Mouse (Mus musculus) forebrain, embryonic 16.5 days (tissue): ENCODE results near the gene Gm21972. TPM values are rescaled to one million over a fixed set of nuclear protein-coding genes. Genes with fewer than 3 reads are reported as not detected.

Experiments
- ATAC-seq: fragments of 200-750 bp; cut with Nextera tagmentation; 2 replicates; pipeline ENCODE4 v1.8.0; 2017; ENCODE audit warnings: mild to moderate bottlenecking, moderate library complexity
- H3K27ac ChIP-seq: fragments of 300-500 bp; sonication (generic); 2 replicates; pipeline ENCODE4 v1.5.1; 2014; ENCODE audit warnings: low read length, control low read depth
- H3K27me3 ChIP-seq: fragments of 300-500 bp; sonication (generic); replicated peaks from 2 replicates; pipeline ENCODE4 v1.6.1; 2014; ENCODE audit warnings: low read length; ENCODE audit not compliant: control insufficient read depth, insufficient read depth
- H3K36me3 ChIP-seq: fragments of 300-500 bp; sonication (generic); 2 replicates; pipeline ENCODE4 v1.6.1; 2014; ENCODE audit not compliant: control insufficient read depth, insufficient read depth
- H3K4me1 ChIP-seq: fragments of 300-500 bp; sonication (generic); replicated peaks from 2 replicates; pipeline ENCODE4 v1.6.1; 2014; ENCODE audit warnings: low read length; ENCODE audit not compliant: control insufficient read depth, insufficient read depth
- H3K4me2 ChIP-seq: fragments of 300-500 bp; sonication (generic); 2 replicates; pipeline ENCODE4 v1.6.1; 2014; ENCODE audit warnings: mild to moderate bottlenecking, low read length, control low read depth
- H3K4me3 ChIP-seq: fragments of 300-500 bp; sonication (generic); replicated peaks from 2 replicates; pipeline ENCODE4 v1.5.1; 2014; ENCODE audit warnings: mild to moderate bottlenecking, low read length, control low read depth
- H3K9ac ChIP-seq: fragments of 300-500 bp; sonication (generic); replicated peaks from 2 replicates; pipeline ENCODE4 v1.6.1; 2014; ENCODE audit warnings: low read depth, low read length, control low read depth
- H3K9me3 ChIP-seq: fragments of 300-500 bp; sonication (generic); 2 replicates; pipeline ENCODE4 v1.6.1; 2016; ENCODE audit warnings: low read length; ENCODE audit not compliant: control insufficient read depth
- WGBS: fragments of 180-500 bp; shearing (Covaris S2); extraction: QIAGEN DNeasy Blood & Tissue Kit; methylation state at CpG from one replicate; pipeline ENCODE4 v1.1.7; 2014; 5-methylcytosine and 5-hydroxymethylcytosine counted together
- polyA plus RNA-seq: library from polyadenylated mRNA; unstranded; fragments of >200 nt; fragmentation: Nextera tagmentation; extraction: Ambion mirVana; gene quantifications from 2 replicates; pipeline ENCODE4 v1.2.1, GENCODE M21; 2015

The Gm21972 gene
- polyA plus RNA-seq, 1 experiment from 2014 or later: not detected

GRCm38 (mm10) chr1:86156075-86156474, 22.6 kb downstream of the Gm21972 start:
- Histone ChIP-seq H3K9me3 (no peaks in the 10 kb centered on the region), H3K4me3 (no peak overlapping the region), H3K27me3 (no peaks in the 10 kb centered on the region), H3K4me1 (peaks cover 18% of the 10 kb centered on the region), H3K9ac (no peak overlapping the region; the same call in 1 of the 2 replicates), H3K4me2 (no peak overlapping the region), H3K27ac (no peak overlapping the region), H3K36me3 (no peaks in the 10 kb centered on the region; the same call in 1 of the 2 replicates)
- ATAC-seq: no peak
- WGBS: 83% methylated on average over 3 of the region's 3 CpGs

GRCm38 (mm10) chr1:86156595-86156994, 23.2 kb downstream of the Gm21972 start:
- no peak for ATAC-seq
- peaks cover 3% of the 10 kb centered on the region for H3K36me3 ChIP-seq
- no peaks in the 10 kb centered on the region for H3K9me3 ChIP-seq
- 93% methylated on average over 6 of the region's 6 CpGs for WGBS
- no peak overlapping the region for H3K27ac ChIP-seq
- H3K4me3 ChIP-seq: no peak overlapping the region
- H3K4me1 ChIP-seq: peaks cover 18% of the 10 kb centered on the region
- no peak overlapping the region for H3K4me2 ChIP-seq
- no peaks in the 10 kb centered on the region for H3K27me3 ChIP-seq
- H3K9ac ChIP-seq: no peak overlapping the region

DNA sequence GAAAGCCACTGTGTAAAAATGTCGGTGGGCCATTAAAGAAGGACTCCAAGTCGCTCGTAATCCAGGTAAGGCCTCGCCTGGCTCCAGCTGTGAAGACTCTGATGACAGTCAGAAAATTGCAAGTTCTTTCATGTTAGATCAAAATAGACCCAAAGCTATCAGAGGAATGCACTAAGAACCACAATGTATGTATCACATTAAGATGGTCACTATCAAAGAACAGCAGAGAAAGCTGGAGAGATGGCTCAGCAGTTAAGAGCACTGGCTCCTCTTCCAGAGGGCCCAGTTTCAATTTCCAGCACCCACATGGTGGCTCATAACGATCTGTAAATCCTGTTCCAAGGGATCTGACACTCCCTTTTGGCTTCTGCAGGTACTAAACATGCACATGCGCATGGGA, 26.6 kb downstream of the Gm21972 start:
- H3K4me3 ChIP-seq: no peak overlapping the region
- 93% methylated on average over 6 of the region's 6 CpGs for WGBS

GRCm38 (mm10) chr1:86160479-86160878, 27.0 kb downstream of the Gm21972 start:
- Histone ChIP-seq H3K27me3 (no peaks in the 10 kb centered on the region), H3K4me1 (peaks cover 8% of the 10 kb centered on the region), H3K36me3 (peaks cover 10% of the 10 kb centered on the region), H3K9ac (no peak overlapping the region), H3K9me3 (no peaks in the 10 kb centered on the region), H3K27ac (no peak overlapping the region), H3K4me2 (no peak overlapping the region), H3K4me3 (no peak overlapping the region)
- WGBS: 92% methylated on average over 5 of the region's 5 CpGs
- ATAC-seq: no peak

More for the DNA sequence above, 26.6 kb downstream of the Gm21972 start:
- H3K4me2 ChIP-seq: no peak overlapping the region
- no peaks in the 10 kb centered on the region for H3K27me3 ChIP-seq
- no peaks in the 10 kb centered on the region for H3K9me3 ChIP-seq
- no peak for ATAC-seq
- peaks cover 10% of the 10 kb centered on the region for H3K36me3 ChIP-seq
- H3K27ac ChIP-seq: no peak overlapping the region
- no peak overlapping the region for H3K9ac ChIP-seq
- H3K4me1 ChIP-seq: peaks cover 12% of the 10 kb centered on the region

DNA sequence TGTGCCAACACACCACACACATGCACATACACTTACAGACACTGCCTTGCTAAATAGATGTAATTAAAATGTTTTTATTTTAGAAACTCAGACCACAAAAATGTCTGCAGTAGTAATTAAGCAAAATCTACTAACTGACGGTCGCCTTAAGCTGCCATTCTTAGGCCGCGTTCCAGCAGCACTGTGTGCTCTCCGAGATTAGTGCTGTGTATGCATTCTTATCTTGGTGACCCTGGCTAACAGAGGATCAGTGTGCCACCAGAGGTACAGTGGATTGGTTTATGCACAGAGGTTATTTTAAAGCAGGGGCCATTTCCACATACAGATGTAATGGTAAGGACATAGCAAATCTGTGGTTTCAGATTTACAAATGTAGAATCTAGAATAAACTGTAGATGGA, 27.6 kb downstream of the Gm21972 start:
- WGBS: 94% methylated on average over 5 of the region's 5 CpGs
- Histone ChIP-seq H3K9me3 (no peaks in the 10 kb centered on the region), H3K27ac (no peak overlapping the region), H3K4me1 (peaks cover 4% of the 10 kb centered on the region; the same call in 1 of the 2 replicates), H3K4me3 (no peak overlapping the region), H3K27me3 (no peaks in the 10 kb centered on the region), H3K4me2 (no peak overlapping the region), H3K9ac (no peak overlapping the region), H3K36me3 (peaks cover 11% of the 10 kb centered on the region)
- no peak for ATAC-seq

GRCm38 (mm10) chr1:86174602-86175001, 41.2 kb downstream of the Gm21972 start:
- WGBS: 96% methylated on average over 5 of the region's 5 CpGs
- H3K36me3 ChIP-seq: peaks cover 8% of the 10 kb centered on the region

DNA sequence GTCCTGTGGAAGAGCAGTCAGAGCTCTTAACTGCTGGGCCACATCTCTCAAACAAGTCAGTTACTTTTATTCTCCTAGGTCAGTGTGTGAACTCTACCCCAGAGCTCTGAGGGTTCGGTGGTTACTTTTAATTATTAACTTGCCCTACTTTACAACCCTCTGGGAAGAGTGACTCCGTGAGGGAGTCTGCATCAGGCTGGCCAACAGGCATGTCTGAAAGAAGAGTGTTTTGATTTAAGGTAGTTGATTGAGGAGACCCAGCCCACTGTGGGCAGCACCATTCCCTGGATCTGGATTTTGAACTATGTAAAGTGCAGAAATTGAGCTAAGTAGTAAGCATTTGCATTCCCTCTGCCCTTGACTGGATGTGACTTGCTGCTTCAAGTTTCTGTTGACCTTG, 42.6 kb downstream of the Gm21972 start:
- WGBS: 89% methylated on average over 2 of the region's 2 CpGs

More at GRCm38 (mm10) chr1:86174602-86175001, 41.2 kb downstream of the Gm21972 start:
- Histone ChIP-seq H3K9ac (no peak overlapping the region), H3K9me3 (no peaks in the 10 kb centered on the region), H3K4me3 (no peak overlapping the region), H3K4me2 (no peak overlapping the region), H3K27ac (no peak overlapping the region), H3K4me1 (no peaks in the 10 kb centered on the region), H3K27me3 (no peaks in the 10 kb centered on the region)
- no peak for ATAC-seq

GRCm38 (mm10) chr1:86178462-86179253, 45.2 kb downstream of the Gm21972 start:
- Histone ChIP-seq H3K36me3 (peaks cover 4% of the 10 kb centered on the region; the same call in 1 of the 2 replicates), H3K4me1 (no peaks in the 10 kb centered on the region), H3K9ac (no peak overlapping the region), H3K27me3 (no peaks in the 10 kb centered on the region), H3K4me3 (no peak overlapping the region), H3K4me2 (no peak overlapping the region), H3K9me3 (no peaks in the 10 kb centered on the region), H3K27ac (no peak overlapping the region)
- 0 out of 2 replicates have a peak, but pooled peaks have one; percentile 58 for ATAC-seq
- 49% methylated on average over 7 of the region's 7 CpGs for WGBS

More for the DNA sequence above, 42.6 kb downstream of the Gm21972 start:
- H3K36me3 ChIP-seq: peaks cover 4% of the 10 kb centered on the region; the same call in 1 of the 2 replicates
- H3K4me2 ChIP-seq: no peak overlapping the region
- no peaks in the 10 kb centered on the region for H3K27me3 ChIP-seq
- H3K9ac ChIP-seq: no peak overlapping the region
- no peak overlapping the region for H3K27ac ChIP-seq
- H3K9me3 ChIP-seq: no peaks in the 10 kb centered on the region
- no peak overlapping the region for H3K4me3 ChIP-seq
- no peak for ATAC-seq
- no peaks in the 10 kb centered on the region for H3K4me1 ChIP-seq

DNA sequence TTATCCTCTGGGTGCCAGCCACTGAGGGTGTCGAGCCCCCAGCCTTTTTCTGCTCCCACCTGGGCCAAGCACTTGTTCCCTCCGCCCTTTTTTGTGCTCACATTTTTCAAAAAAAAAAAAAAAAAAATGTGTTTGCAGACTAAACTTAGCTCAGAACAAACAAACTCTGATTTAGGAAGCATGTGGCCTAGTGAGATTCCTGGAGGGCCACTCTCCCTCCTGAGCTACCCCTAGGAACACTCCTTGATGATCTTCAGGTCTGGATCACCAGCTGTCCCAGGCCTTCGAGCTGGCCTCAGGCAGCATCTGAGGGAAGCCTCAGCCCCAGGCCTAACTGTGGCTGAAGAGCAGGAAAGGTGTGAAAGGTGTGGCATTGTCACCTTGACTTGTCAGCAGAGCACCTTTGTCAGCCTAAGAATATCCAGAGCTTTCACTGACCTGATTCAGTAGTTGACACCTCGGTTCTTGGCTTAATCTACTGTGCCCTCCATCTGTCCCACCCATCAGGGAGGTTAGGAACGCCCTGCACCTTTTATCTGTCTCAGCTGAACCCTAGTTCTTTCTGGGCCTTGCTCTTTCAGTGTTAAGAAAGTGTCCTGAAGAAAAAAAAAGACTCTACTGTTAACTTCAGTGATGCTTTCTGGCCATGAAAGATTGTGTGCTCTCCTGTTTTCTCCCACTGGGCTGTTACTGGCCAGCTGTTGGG, 48.7 kb downstream of the Gm21972 start:
- no peaks in the 10 kb centered on the region; the same call in 1 of the 2 replicates for H3K36me3 ChIP-seq
- H3K4me1 ChIP-seq: no peaks in the 10 kb centered on the region
- no peak for ATAC-seq
- no peak overlapping the region for H3K4me2 ChIP-seq
- H3K27me3 ChIP-seq: no peaks in the 10 kb centered on the region
- no peak overlapping the region for H3K4me3 ChIP-seq
- 88% methylated on average over 5 of the region's 5 CpGs for WGBS
- no peaks in the 10 kb centered on the region for H3K9me3 ChIP-seq
- no peak overlapping the region for H3K9ac ChIP-seq
- no peak overlapping the region for H3K27ac ChIP-seq
